Mouse (Mus musculus) neural tube, embryonic 15.5 days (tissue): ENCODE data around the gene Mthfd1. TPM values are rescaled to one million over a fixed set of nuclear protein-coding genes. Genes with fewer than 3 reads are reported as not detected.

Experiments
- ATAC-seq: fragments of 200-750 bp; cut with Nextera tagmentation; 2 replicates; pipeline ENCODE4 v1.8.0; 2017; ENCODE audit warnings: mild to moderate bottlenecking, moderate TSS enrichment, moderate library complexity; ENCODE audit not compliant: low FRiP score
- H3K27ac ChIP-seq: fragments of 300-500 bp; sonication (generic); replicated peaks from 2 replicates; pipeline ENCODE4 v1.5.1; 2015; ENCODE audit warnings: mild to moderate bottlenecking, inconsistent platforms
- H3K27me3 ChIP-seq: fragments of 300-500 bp; sonication (generic); replicated peaks from 2 replicates; pipeline ENCODE4 v1.6.1; 2015; ENCODE audit warnings: inconsistent platforms
- H3K36me3 ChIP-seq: fragments of 300-500 bp; sonication (generic); 2 replicates; pipeline ENCODE4 v1.6.1; 2015; ENCODE audit warnings: inconsistent platforms
- H3K4me1 ChIP-seq: fragments of 300-500 bp; sonication (generic); 2 replicates; pipeline ENCODE4 v1.6.1; 2015; ENCODE audit warnings: inconsistent platforms
- H3K4me2 ChIP-seq: fragments of 300-500 bp; sonication (generic); 2 replicates; pipeline ENCODE4 v1.6.1; 2015; ENCODE audit warnings: inconsistent platforms, mild to moderate bottlenecking, moderate library complexity
- H3K4me3 ChIP-seq: fragments of 300-500 bp; sonication (generic); replicated peaks from 2 replicates; pipeline ENCODE4 v1.5.1; 2015; ENCODE audit warnings: mild to moderate bottlenecking, inconsistent platforms
- H3K9ac ChIP-seq: fragments of 300-500 bp; sonication (generic); replicated peaks from 2 replicates; pipeline ENCODE4 v1.6.1; 2015; ENCODE audit warnings: mild to moderate bottlenecking, inconsistent platforms
- H3K9me3 ChIP-seq: fragments of 300-500 bp; sonication (generic); replicated peaks from 2 replicates; pipeline ENCODE4 v1.6.1; 2016; ENCODE audit warnings: inconsistent platforms
- WGBS: fragments of 180-500 bp; shearing (Covaris S2); methylation state at CpG from one replicate; pipeline ENCODE4 v1.1.7; 2015; ENCODE audit warnings: mixed read lengths; 5-methylcytosine and 5-hydroxymethylcytosine counted together
- polyA plus RNA-seq: library from polyadenylated mRNA; unstranded; fragments of >200 nt; fragmentation: Nextera tagmentation; extraction: Ambion mirVana; gene quantifications from 2 replicates; pipeline ENCODE4 v1.2.1, GENCODE M21; 2015

Mthfd1 gene
- polyA plus RNA-seq, 1 experiment from 2014 or later: 29.3 TPM

- Histone ChIP-seq H3K9ac (no peak overlapping the region), H3K4me3 (no peak overlapping the region), H3K27me3 (no peaks in the 10 kb centered on the region), H3K4me1 (no peaks in the 10 kb centered on the region), H3K9me3 (no peaks in the 10 kb centered on the region), H3K27ac (no peak overlapping the region), H3K36me3 (no peaks in the 10 kb centered on the region), H3K4me2 (no peak overlapping the region)
- WGBS: 67% methylated on average over 5 of the region's 5 CpGs
- ATAC-seq: no peak
Observed at GRCm38 (mm10) chr12:76241833-76242232, 13.3 kb upstream of the Mthfd1 start.

- Histone ChIP-seq H3K4me3 (no peak overlapping the region), H3K9me3 (no peaks in the 10 kb centered on the region), H3K27me3 (no peaks in the 10 kb centered on the region), H3K9ac (no peak overlapping the region), H3K27ac (no peak overlapping the region), H3K4me2 (no peak overlapping the region), H3K4me1 (no peaks in the 10 kb centered on the region), H3K36me3 (no peaks in the 10 kb centered on the region)
- ATAC-seq: no peak
- 90% methylated on average over 8 of the region's 8 CpGs for WGBS
Observed at GRCm38 (mm10) chr12:76244981-76245380, 10.1 kb upstream of the Mthfd1 start.

GRCm38 (mm10) chr12:76246646-76247045 is 8.5 kb upstream of the Mthfd1 start, which contains the start of gene Tex21:
Gene Tex21, minus strand, starts transcription at chr12:76246746.
- Histone ChIP-seq H3K36me3 (no peaks in the 10 kb centered on the region), H3K9me3 (no peaks in the 10 kb centered on the region), H3K9ac (no peak within 1 kb of the TSS), H3K4me3 (no peak within 1 kb of the TSS), H3K4me2 (no peak within 1 kb of the TSS), H3K27ac (no peak within 1 kb of the TSS), H3K27me3 (no peaks in the 10 kb centered on the region), H3K4me1 (no peaks in the 10 kb centered on the region)
- ATAC-seq: no peak
- WGBS: 76% methylated on average over 6 of the region's 6 CpGs

GRCm38 (mm10) chr12:76253090-76253489 is 2.0 kb upstream of the Mthfd1 start:
- no peaks in the 10 kb centered on the region for H3K36me3 ChIP-seq
- peaks cover 24% of the 10 kb centered on the region for H3K4me1 ChIP-seq
- no peaks in the 10 kb centered on the region for H3K27me3 ChIP-seq
- no peak overlapping the region for H3K27ac ChIP-seq
- H3K4me2 ChIP-seq: no peak overlapping the region
- no peak for ATAC-seq
- no peak overlapping the region for H3K4me3 ChIP-seq
- WGBS: 95% methylated on average over 1 of the region's 1 CpGs
- H3K9ac ChIP-seq: no peak overlapping the region
- no peaks in the 10 kb centered on the region for H3K9me3 ChIP-seq

- Histone ChIP-seq H3K9ac (no peak overlapping the region), H3K27me3 (no peaks in the 10 kb centered on the region), H3K9me3 (no peaks in the 10 kb centered on the region), H3K4me1 (peaks cover 24% of the 10 kb centered on the region), H3K4me3 (no peak overlapping the region), H3K4me2 (no peak overlapping the region), H3K36me3 (no peaks in the 10 kb centered on the region), H3K27ac (no peak overlapping the region)
- ATAC-seq: no peak
- WGBS: 96% methylated on average over 2 of the region's 2 CpGs
Observed at GRCm38 (mm10) chr12:76253591-76253990, 1.5 kb upstream of the Mthfd1 start.

- H3K4me1 ChIP-seq: peaks cover 24% of the 10 kb centered on the region
- no peaks in the 10 kb centered on the region for H3K27me3 ChIP-seq
- H3K9me3 ChIP-seq: no peaks in the 10 kb centered on the region
- H3K36me3 ChIP-seq: no peaks in the 10 kb centered on the region
- 88% methylated on average over 8 of the region's 8 CpGs for WGBS
- H3K4me2 ChIP-seq: peak overlapping the region; percentile 94; the same call in 1 of the 2 replicates
- no peak for ATAC-seq
- no peak overlapping the region for H3K4me3 ChIP-seq
- H3K27ac ChIP-seq: no peak overlapping the region
- no peak overlapping the region; the same call in 1 of the 2 replicates for H3K9ac ChIP-seq
Observed at GRCm38 (mm10) chr12:76253991-76254390, 1.1 kb upstream of the Mthfd1 start.

GRCm38 (mm10) chr12:76255499-76255875 is 389 bp downstream of the Mthfd1 start:
- WGBS: under 1% methylated on average over 11 of the region's 11 CpGs

GRCm38 (mm10) chr12:76256114-76256843 is 1.2 kb downstream of the Mthfd1 start:
- Histone ChIP-seq H3K27me3 (no peaks in the 10 kb centered on the region), H3K9me3 (no peaks in the 10 kb centered on the region), H3K9ac (peak overlapping the region; percentile 75), H3K36me3 (no peaks in the 10 kb centered on the region), H3K27ac (no peak overlapping the region), H3K4me2 (peak overlapping the region; percentile 94), H3K4me3 (peak overlapping the region; percentile 71), H3K4me1 (peaks cover 24% of the 10 kb centered on the region)
- WGBS: 6% methylated on average over 17 of the region's 17 CpGs
- ATAC-seq: no peak

More at GRCm38 (mm10) chr12:76255499-76255875, 389 bp downstream of the Mthfd1 start:
- Histone ChIP-seq H3K4me2 (peak overlapping the region; percentile 94), H3K27ac (peak overlapping the region; percentile 87), H3K9ac (peak overlapping the region; percentile 75), H3K9me3 (no peaks in the 10 kb centered on the region), H3K27me3 (no peaks in the 10 kb centered on the region), H3K4me3 (peak overlapping the region; percentile 71), H3K36me3 (no peaks in the 10 kb centered on the region), H3K4me1 (peaks cover 24% of the 10 kb centered on the region)
- peak; percentile 54 for ATAC-seq

- no peaks in the 10 kb centered on the region for H3K27me3 ChIP-seq
- H3K4me3 ChIP-seq: no peak overlapping the region
- no peak overlapping the region for H3K4me2 ChIP-seq
- H3K9me3 ChIP-seq: no peaks in the 10 kb centered on the region
- no peak for ATAC-seq
- WGBS: 96% methylated on average over 3 of the region's 3 CpGs
- H3K9ac ChIP-seq: no peak overlapping the region
- no peaks in the 10 kb centered on the region for H3K36me3 ChIP-seq
- no peak overlapping the region for H3K27ac ChIP-seq
- peaks cover 17% of the 10 kb centered on the region for H3K4me1 ChIP-seq
Observed at GRCm38 (mm10) chr12:76260673-76261072, 5.6 kb downstream of the Mthfd1 start.

GRCm38 (mm10) chr12:76261556-76261955 is 6.5 kb downstream of the Mthfd1 start:
- Histone ChIP-seq H3K9ac (no peak overlapping the region), H3K4me2 (no peak overlapping the region), H3K9me3 (no peaks in the 10 kb centered on the region), H3K4me1 (peaks cover 8% of the 10 kb centered on the region), H3K36me3 (no peaks in the 10 kb centered on the region), H3K27ac (no peak overlapping the region), H3K27me3 (no peaks in the 10 kb centered on the region), H3K4me3 (no peak overlapping the region)
- no peak for ATAC-seq
- WGBS: 91% methylated on average over 4 of the region's 4 CpGs

- H3K9ac ChIP-seq: no peak overlapping the region
- H3K27me3 ChIP-seq: no peaks in the 10 kb centered on the region
- no peaks in the 10 kb centered on the region for H3K36me3 ChIP-seq
- no peak for ATAC-seq
- H3K4me1 ChIP-seq: peaks cover 4% of the 10 kb centered on the region; the same call in 1 of the 2 replicates
- H3K27ac ChIP-seq: no peak overlapping the region
- H3K4me3 ChIP-seq: no peak overlapping the region
- H3K9me3 ChIP-seq: no peaks in the 10 kb centered on the region
- WGBS: 93% methylated on average over 4 of the region's 4 CpGs
- no peak overlapping the region for H3K4me2 ChIP-seq
Observed at GRCm38 (mm10) chr12:76262918-76263317, 7.8 kb downstream of the Mthfd1 start.

- Histone ChIP-seq H3K9me3 (no peaks in the 10 kb centered on the region), H3K4me1 (peaks cover 4% of the 10 kb centered on the region; the same call in 1 of the 2 replicates), H3K4me2 (no peak overlapping the region), H3K27me3 (no peaks in the 10 kb centered on the region), H3K36me3 (no peaks in the 10 kb centered on the region), H3K4me3 (no peak overlapping the region), H3K9ac (no peak overlapping the region), H3K27ac (0 out of 2 replicates have a peak overlapping the region, but pooled peaks have one; percentile 15)
- ATAC-seq: no peak
- WGBS: 28% methylated on average over 1 of the region's 1 CpGs
Observed at GRCm38 (mm10) chr12:76263876-76264275, 8.8 kb downstream of the Mthfd1 start.
